Mouse (Mus musculus) frontal cortex, adult 2 months (tissue): ENCODE measurements at regions not wholly inside any gene's neighbourhood (a gene's known extent, or its start where the extent isn't known, plus 50 kb on each side); places are given as distances from the start of the nearest gene placed in this dataset.
A peak's percentile ranks its signal among the peaks of the same experiment; 100 is the strongest.

ENCODE experiments used
- DNase-seq, 2 experiments: peaks; one replicate each; pipeline ENCODE4 v3.0.0; 2022; ENCODE audit warnings: low spot score in 1 of 2; ENCODE audit errors: extremely low spot score in 1 of 2

DNA sequence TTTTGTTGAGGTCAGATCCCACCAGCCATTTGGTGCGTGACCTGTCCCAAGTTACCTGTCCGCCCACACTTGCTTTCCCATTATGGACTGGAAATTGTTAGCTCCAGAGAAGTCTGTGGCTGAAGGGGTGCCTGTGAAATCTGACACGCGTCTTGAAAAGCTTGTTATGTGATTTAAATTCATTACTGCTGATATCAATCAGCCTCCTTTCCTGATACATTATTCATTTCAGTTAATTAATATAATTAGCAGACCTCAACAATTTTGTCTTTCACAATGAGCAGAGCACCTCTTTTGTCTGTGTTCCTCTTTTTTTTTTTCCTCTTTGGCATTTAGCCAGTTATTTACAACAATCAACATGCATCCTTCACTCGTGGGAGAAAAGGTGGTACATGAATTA, 58.6 kb upstream of the Grip1 start:
- no peak for DNase-seq

DNA sequence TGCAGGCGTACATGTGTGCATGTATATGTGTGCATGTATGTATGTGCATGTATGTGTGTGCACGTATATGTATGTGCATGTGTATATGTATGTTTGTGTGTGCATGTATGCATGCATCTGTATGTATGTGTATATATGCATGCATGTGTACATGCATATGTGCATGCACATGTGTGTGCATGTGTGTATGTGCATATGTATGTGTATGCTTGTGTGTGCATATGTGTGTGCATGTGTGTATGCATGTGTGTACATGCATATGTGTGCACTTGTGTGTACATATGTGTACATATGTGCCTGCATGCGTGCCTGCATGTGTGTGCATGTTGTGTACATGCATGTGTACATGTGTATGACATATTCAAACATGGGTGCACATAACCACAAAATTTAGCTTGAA, 65.7 kb upstream of the Grip1 start:
- no peak for DNase-seq

GRCm38 (mm10) chr10:119382257-119382656, 71.4 kb upstream of the Grip1 start:
- DNase-seq: no peak

GRCm38 (mm10) chr10:119368566-119368965, 85.1 kb upstream of the Grip1 start:
- no peak for DNase-seq

GRCm38 (mm10) chr10:119363616-119364015, 90.0 kb upstream of the Grip1 start:
- peak in 1 of 2 experiments; percentile 58 for DNase-seq

- DNase-seq: peak; percentile 4 to 31
Measured at GRCm38 (mm10) chr10:119358730-119359292, 94.8 kb upstream of the Grip1 start.

DNA sequence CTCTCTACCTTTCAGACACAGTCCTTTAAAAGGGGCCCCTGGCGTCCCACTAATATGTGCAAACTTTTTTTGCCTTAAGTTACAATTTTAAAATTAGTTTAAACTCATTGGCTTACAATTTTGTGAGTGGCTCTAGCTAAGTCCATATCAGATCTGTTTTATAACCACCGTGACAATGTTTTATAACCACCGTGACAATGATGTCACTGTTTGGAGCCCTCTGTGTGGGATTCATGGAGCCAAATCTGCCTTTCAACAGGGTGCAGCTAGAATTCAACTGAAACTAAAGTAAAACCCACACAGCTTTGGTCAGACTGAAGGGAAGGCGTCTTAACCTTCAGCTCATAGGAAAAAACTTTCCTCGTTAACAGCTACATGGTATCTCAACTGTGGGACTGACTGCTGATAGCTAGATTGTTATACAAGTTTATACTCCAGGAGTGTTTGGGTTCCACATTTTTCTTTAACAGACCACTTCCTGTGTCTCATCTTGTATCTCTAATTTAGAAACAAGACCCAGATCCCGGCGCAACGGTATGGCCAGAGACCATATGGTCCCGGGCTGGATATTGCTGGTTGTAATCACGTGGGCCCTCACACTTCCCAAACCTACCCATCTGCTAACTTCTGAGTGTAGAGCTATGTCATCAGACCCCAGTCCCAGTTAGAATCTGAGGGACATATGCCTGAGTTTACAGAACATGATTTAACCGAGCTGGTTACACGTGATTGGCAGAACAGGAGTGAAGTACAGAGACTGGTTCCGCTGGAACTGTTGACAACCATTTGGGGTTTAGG, 102.7 kb upstream of the Cand1 start:
- peak in 1 of 2 experiments; percentile 55 for DNase-seq

DNA sequence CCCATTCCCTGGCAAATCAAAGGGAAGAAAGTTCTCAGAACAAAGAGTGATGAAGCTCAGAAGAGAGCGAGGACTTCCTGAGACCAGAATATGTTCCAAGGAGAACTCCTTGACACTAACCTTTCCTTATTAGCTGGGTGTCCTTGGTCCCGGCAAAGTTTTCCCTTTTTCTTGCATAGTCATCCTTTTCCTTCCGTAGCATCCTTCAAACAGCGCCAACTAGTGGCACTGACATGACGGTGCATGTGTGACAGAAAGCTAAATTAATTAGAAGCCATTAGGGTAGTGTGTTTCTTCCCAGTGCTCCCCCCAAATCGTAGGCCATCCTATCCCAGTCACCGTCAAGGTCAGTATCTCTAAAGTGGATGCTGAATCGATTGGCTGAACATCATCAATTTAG, 100.5 kb upstream of the Cand1 start:
- DNase-seq: no peak

GRCm38 (mm10) chr10:119326912-119327311, 87.1 kb upstream of the Cand1 start:
- no peak for DNase-seq

DNA sequence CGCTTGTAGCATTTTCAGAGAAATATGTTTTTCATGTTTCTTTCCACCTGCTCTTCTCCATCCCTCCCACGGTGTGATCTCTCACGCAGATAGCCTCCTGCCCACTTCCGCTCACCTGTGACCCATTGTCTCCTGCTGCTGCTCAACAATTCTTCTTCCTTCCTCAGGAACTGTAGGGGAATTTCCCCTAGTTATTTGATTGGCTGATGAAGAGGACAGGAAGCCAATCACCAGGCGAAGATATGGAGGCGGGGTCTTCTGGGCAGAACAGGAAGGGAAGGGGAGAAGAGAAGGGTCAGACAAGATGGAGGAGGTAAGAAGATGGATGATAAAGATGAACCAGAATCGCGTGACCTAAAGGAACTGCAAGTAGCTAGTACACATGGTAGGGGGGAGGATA, 80.1 kb upstream of the Cand1 start:
- DNase-seq: no peak

- peak; percentile 10 to 48 for DNase-seq
Measured at GRCm38 (mm10) chr10:119318416-119318815, 78.6 kb upstream of the Cand1 start.

GRCm38 (mm10) chr10:119311578-119311977, 71.7 kb upstream of the Cand1 start:
- no peak for DNase-seq

- DNase-seq: no peak
Measured at GRCm38 (mm10) chr10:119295740-119296139, 55.9 kb upstream of the Cand1 start.

GRCm38 (mm10) chr10:119294454-119295149, 54.7 kb upstream of the Cand1 start:
- peak in 1 of 2 experiments; percentile 63 for DNase-seq

DNA sequence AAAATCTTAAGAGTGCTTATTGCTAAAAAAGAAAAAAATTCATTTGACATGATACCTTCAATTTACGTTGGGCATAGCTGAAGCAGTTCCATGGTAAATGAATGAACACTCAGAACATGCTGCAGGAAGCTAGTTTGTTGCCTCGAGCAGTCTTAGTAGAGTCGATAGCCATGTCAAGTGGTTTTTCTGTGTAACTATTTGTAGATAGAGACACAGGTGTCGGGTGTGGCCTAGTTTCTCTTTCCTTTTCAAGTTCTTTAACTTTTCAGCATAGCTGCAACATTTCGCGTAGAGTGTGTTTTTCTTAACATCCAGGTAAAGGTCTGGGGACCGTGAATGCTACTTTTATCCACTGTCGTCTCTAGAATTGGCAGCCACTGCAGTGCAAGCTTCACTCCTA, 53.5 kb upstream of the Cand1 start:
- no peak for DNase-seq
